8 mouse cellular contexts compared by ENCODE assay signal in genomic region chr10:80999362-81000196, GRCm38 (mm10). TPM values are rescaled to one million over a fixed set of nuclear protein-coding genes. Genes with fewer than 3 reads are reported as not detected.
DNase-seq lines count a peak whose midpoint lies in the region; ATAC-seq lines count a peak whose summit lies in the region.

No protein-coding gene starts in this region.

- no peaks in the 10 kb centered on the region for H3K9me3 ChIP-seq in hindbrain, embryonic 15.5 days

- H3K36me3 ChIP-seq in hindbrain, embryonic 15.5 days, result no peaks in the 10 kb centered on the region

- no peak overlapping the region for H3K9ac ChIP-seq in hindbrain, embryonic 15.5 days

- no peak overlapping the region for H3K27ac ChIP-seq in hindbrain, embryonic 15.5 days (replicated peaks)

- ATAC-seq in hindbrain, embryonic 15.5 days (ENCODE audit: low FRiP score, low read depth), result peak; percentile 63; the same call in 1 of the 2 replicates

- peak overlapping the region; percentile 46 for H3K4me2 ChIP-seq in hindbrain, embryonic 15.5 days

- H3K4me3 ChIP-seq in hindbrain, embryonic 15.5 days, result 0 out of 2 replicates have a peak overlapping the region, but pooled peaks have one; percentile 9

- peak; percentile 90 for DNase-seq in R1 (ENCODE audit: low read depth, low spot score)
- peak; percentile 92 to 93 for DNase-seq in cerebellum, postnatal 14 days
- peak; percentile 86 to 88 for DNase-seq in frontal cortex, postnatal 25 days (ENCODE audit: low spot score in 2 of 2)
- peak; percentile 87 to 88 for DNase-seq in layer of hippocampus, postnatal 36 days
- DNase-seq in lung, postnatal 25 days (ENCODE audit: low spot score), result peak; percentile 87
- DNase-seq in retina, embryonic 14.5 days (ENCODE audit: low spot score), result peak; percentile 90
- peak; percentile 83 to 86 for DNase-seq in thymus, postnatal 36 days

- 32% methylated on average over 37 of the region's 37 CpGs for WGBS in hindbrain, embryonic 15.5 days

- no peaks in the 10 kb centered on the region for H3K27me3 ChIP-seq in hindbrain, embryonic 15.5 days

- H3K4me1 ChIP-seq in hindbrain, embryonic 15.5 days (replicated peaks), result peaks cover 26% of the 10 kb centered on the region

RNA-seq across cellular contexts. Expression of gene Gng7, which starts 15.2 kb away (rescaled TPM):
- polyA plus RNA-seq in hindbrain, embryonic 15.5 days (2015; fragmentation: Nextera tagmentation; extraction: Ambion mirVana), result 19.1 and 21.4 TPM in 2 replicates
- 100 to 1,000 TPM; 161 to 175 TPM for total RNA-seq in layer of hippocampus, postnatal 36 days (2021)

RNA-seq across cellular contexts. Expression of gene Diras1, which starts 25.9 kb away (rescaled TPM):
- 71.6 and 81.6 TPM in 2 replicates for polyA plus RNA-seq in hindbrain, embryonic 15.5 days (2015; fragmentation: Nextera tagmentation; extraction: Ambion mirVana)
- total RNA-seq in layer of hippocampus, postnatal 36 days (2021), result 10 to 100 TPM; 96.5 to 98.1 TPM

RNA-seq across cellular contexts. Expression of gene Slc39a3, which starts 37.6 kb away (rescaled TPM):
- 46.3 and 53.0 TPM in 2 replicates for polyA plus RNA-seq in hindbrain, embryonic 15.5 days (2015; fragmentation: Nextera tagmentation; extraction: Ambion mirVana)
- total RNA-seq in layer of hippocampus, postnatal 36 days (2021), result 10 to 100 TPM; 69.6 to 71.4 TPM
